Mouse (Mus musculus): ENCODE results near the gene Rnf214.

The Rnf214 gene

GRCm38 (mm10) chr9:45935628-45936210 is 29.0 kb upstream of the Rnf214 start, which contains the start of gene Tagln:
Tagln (minus strand) TSS chr9:45936058.
- DNase-seq (ENCODE audit: low spot score): no peak

GRCm38 (mm10) chr9:45932571-45933415 is 26.1 kb upstream of the Rnf214 start:
- DNase-seq (ENCODE audit: low spot score): peak; percentile 48

GRCm38 (mm10) chr9:45931958-45932357 is 25.2 kb upstream of the Rnf214 start:
- peak; percentile 91 for DNase-seq (ENCODE audit: low spot score)

GRCm38 (mm10) chr9:45929285-45929684 is 22.6 kb upstream of the Rnf214 start:
- no peak for DNase-seq (ENCODE audit: low spot score)

GRCm38 (mm10) chr9:45919895-45920294 is 13.2 kb upstream of the Rnf214 start:
- DNase-seq (ENCODE audit: low spot score): peak; percentile 86

GRCm38 (mm10) chr9:45917041-45917934 is 10.6 kb upstream of the Rnf214 start:
- peak; percentile 99 for DNase-seq (ENCODE audit: low spot score)

GRCm38 (mm10) chr9:45915659-45916058 is 8.9 kb upstream of the Rnf214 start:
- no peak for DNase-seq (ENCODE audit: low spot score)

- peak; percentile 75 for DNase-seq (ENCODE audit: low spot score)
These were observed 5.0 kb upstream of the Rnf214 start for GRCm38 (mm10) chr9:45911673-45912072.

GRCm38 (mm10) chr9:45910995-45911394 is 4.3 kb upstream of the Rnf214 start:
- no peak for DNase-seq (ENCODE audit: low spot score)

GRCm38 (mm10) chr9:45907078-45907428 is 342 bp upstream of the Rnf214 start:
- peak; percentile 44 for DNase-seq (ENCODE audit: low spot score)

- DNase-seq (ENCODE audit: low spot score): no peak
These were observed 887 bp downstream of the Rnf214 start for GRCm38 (mm10) chr9:45905811-45906237.

GRCm38 (mm10) chr9:45905196-45905595 is 1.5 kb downstream of the Rnf214 start:
- DNase-seq (ENCODE audit: low spot score): no peak

GRCm38 (mm10) chr9:45893681-45894080 is 13.0 kb downstream of the Rnf214 start:
- no peak for DNase-seq (ENCODE audit: low spot score)

GRCm38 (mm10) chr9:45877928-45878327 is 28.8 kb downstream of the Rnf214 start:
- peak; percentile 61 for DNase-seq (ENCODE audit: low spot score)

GRCm38 (mm10) chr9:45870265-45870664 is 36.4 kb downstream of the Rnf214 start:
- DNase-seq (ENCODE audit: low spot score): no peak

GRCm38 (mm10) chr9:45869181-45869580 is 37.5 kb downstream of the Rnf214 start:
- no peak for DNase-seq (ENCODE audit: low spot score)

- no peak for DNase-seq (ENCODE audit: low spot score)
These were observed 44.9 kb downstream of the Rnf214 start for GRCm38 (mm10) chr9:45861813-45862212.

GRCm38 (mm10) chr9:45859364-45859763 is 47.3 kb downstream of the Rnf214 start:
- no peak for DNase-seq (ENCODE audit: low spot score)

GRCm38 (mm10) chr9:45854136-45854535 is 52.6 kb downstream of the Rnf214 start:
- DNase-seq (ENCODE audit: low spot score): no peak

GRCm38 (mm10) chr9:45853695-45854094 is 53.0 kb downstream of the Rnf214 start:
- DNase-seq (ENCODE audit: low spot score): no peak

GRCm38 (mm10) chr9:45851776-45852175 is 54.9 kb downstream of the Rnf214 start:
- no peak for DNase-seq (ENCODE audit: low spot score)

GRCm38 (mm10) chr9:45851330-45851729 is 55.4 kb downstream of the Rnf214 start:
- no peak for DNase-seq (ENCODE audit: low spot score)
